Mouse (Mus musculus) C2C12 (cell line): ENCODE data around the gene Nfib. TPM values are rescaled to one million over a fixed set of nuclear protein-coding genes. Genes with fewer than 3 reads are reported as not detected.

Experiments used
- H3K27me3 ChIP-seq: one replicate; pipeline ENCODE4 v1.6.1; 2011; ENCODE audit not compliant: control insufficient read depth, insufficient read depth, insufficient read length
- H3K36me3 ChIP-seq: one replicate; pipeline ENCODE4 v1.6.1; 2011; ENCODE audit not compliant: control insufficient read depth, insufficient read depth
- H3K4me3 ChIP-seq: one replicate; pipeline ENCODE4 v1.5.1; 2011; ENCODE audit warnings: mild to moderate bottlenecking, control low read depth; ENCODE audit not compliant: poor library complexity, insufficient read depth, severe bottlenecking
- H3K79me2 ChIP-seq: one replicate; pipeline ENCODE4 v1.6.1; 2011; ENCODE audit not compliant: control insufficient read depth, insufficient read depth
- H3K79me3 ChIP-seq: one replicate; pipeline ENCODE4 v1.6.1; 2011; ENCODE audit warnings: low read depth, control low read depth
- H3ac ChIP-seq: one replicate; pipeline ENCODE3; 2011; ENCODE audit warnings: low read depth; ENCODE audit not compliant: control insufficient read depth, insufficient read length
- CEBPB ChIP-seq: IDR thresholded peaks from one replicate; pipeline ENCODE4 v1.6.1; 2011; ENCODE audit warnings: low read depth, mild to moderate bottlenecking, control low read depth, moderate library complexity
- CTCF ChIP-seq: IDR thresholded peaks from one replicate; pipeline ENCODE4 v1.5.1; 2011; ENCODE audit not compliant: control insufficient read depth, insufficient read depth, insufficient read length
- FOSL1 ChIP-seq: IDR thresholded peaks from one replicate; pipeline ENCODE4 v1.8.0; 2011; ENCODE audit warnings: mild to moderate bottlenecking, low read length; ENCODE audit not compliant: poor library complexity, insufficient read depth, severe bottlenecking
- MAX ChIP-seq: IDR thresholded peaks from one replicate; pipeline ENCODE4 v1.6.1; 2011; ENCODE audit warnings: mild to moderate bottlenecking, control low read depth
- MYOD1 ChIP-seq: IDR thresholded peaks from one replicate; pipeline ENCODE4 v1.6.1; 2011; ENCODE audit warnings: low read depth; ENCODE audit not compliant: control insufficient read depth, insufficient read length
- MYOG ChIP-seq: IDR thresholded peaks from one replicate; pipeline ENCODE4 v1.6.1; 2011; ENCODE audit not compliant: control insufficient read depth, insufficient read length; ENCODE audit errors: extremely low read depth
- USF1 ChIP-seq: IDR thresholded peaks from one replicate; pipeline ENCODE4 v1.6.1; 2011; ENCODE audit warnings: low read depth, mild to moderate bottlenecking, control low read depth, moderate library complexity
- polyA plus RNA-seq: library from polyadenylated mRNA; unstranded; fragments of >200 nt; fragmentation: generic; extraction: Trizol; gene quantifications from one replicate; pipeline ENCODE4 v1.2.1, GENCODE M21; 2012; ENCODE audit warnings: missing spikeins

The Nfib gene
- polyA plus RNA-seq, 1 experiment = 5.1 TPM

GRCm38 (mm10) chr4:82724058-82724457 lies 18.5 kb upstream of the Nfib start:
- Histone ChIP-seq H3K36me3 (no peaks in the 10 kb centered on the region), H3K79me3 (no peaks in the 10 kb centered on the region), H3K4me3 (no peak overlapping the region), H3K27me3 (no peaks in the 10 kb centered on the region), H3ac (no peak overlapping the region), H3K79me2 (no peaks in the 10 kb centered on the region)
- TF ChIP-seq MYOG (no peak), MAX (no peak), CEBPB (peak; percentile 31), FOSL1 (no peak), USF1 (no peak), CTCF (no peak), MYOD1 (no peak)

- Histone ChIP-seq H3K79me2 (no peaks in the 10 kb centered on the region), H3ac (no peak overlapping the region), H3K79me3 (no peaks in the 10 kb centered on the region), H3K36me3 (no peaks in the 10 kb centered on the region), H3K27me3 (no peaks in the 10 kb centered on the region), H3K4me3 (no peak overlapping the region)
- no peak for TF ChIP-seq MYOD1
- TF ChIP-seq CTCF = no peak
- no peak for TF ChIP-seq MAX
- TF ChIP-seq FOSL1 = no peak
- no peak for TF ChIP-seq USF1
- TF ChIP-seq CEBPB = no peak
- no peak for TF ChIP-seq MYOG
Measured at GRCm38 (mm10) chr4:82723048-82723447, 17.5 kb upstream of the Nfib start.

- no peaks in the 10 kb centered on the region for H3K36me3 ChIP-seq
- no peak overlapping the region for H3ac ChIP-seq
- TF ChIP-seq MAX (no peak), FOSL1 (no peak), CEBPB (no peak)
- no peaks in the 10 kb centered on the region for H3K79me3 ChIP-seq
- H3K79me2 ChIP-seq = no peaks in the 10 kb centered on the region
- H3K27me3 ChIP-seq = no peaks in the 10 kb centered on the region
- H3K4me3 ChIP-seq = no peak overlapping the region
Measured at GRCm38 (mm10) chr4:82715833-82716232, 10.3 kb upstream of the Nfib start.

- no peak for TF ChIP-seq MYOD1
- no peak for TF ChIP-seq CTCF
- TF ChIP-seq MYOG = no peak
- no peak for TF ChIP-seq USF1
- no peak overlapping the region for H3K4me3 ChIP-seq
- no peaks in the 10 kb centered on the region for H3K79me3 ChIP-seq
- no peaks in the 10 kb centered on the region for H3K79me2 ChIP-seq
- H3ac ChIP-seq = no peak overlapping the region
- H3K36me3 ChIP-seq = no peaks in the 10 kb centered on the region
- H3K27me3 ChIP-seq = no peaks in the 10 kb centered on the region
Measured at GRCm38 (mm10) chr4:82711611-82712295, 6.2 kb upstream of the Nfib start.

GRCm38 (mm10) chr4:82709666-82710065 lies 4.1 kb upstream of the Nfib start:
- Histone ChIP-seq H3ac (no peak overlapping the region), H3K79me3 (no peaks in the 10 kb centered on the region), H3K4me3 (no peak overlapping the region), H3K79me2 (no peaks in the 10 kb centered on the region), H3K36me3 (no peaks in the 10 kb centered on the region), H3K27me3 (no peaks in the 10 kb centered on the region)
- TF ChIP-seq CTCF (no peak), MYOG (no peak), CEBPB (no peak), FOSL1 (no peak), MYOD1 (no peak)

GRCm38 (mm10) chr4:82706012-82706411 lies 462 bp upstream of the Nfib start:
- Histone ChIP-seq H3K79me3 (no peaks in the 10 kb centered on the region), H3K27me3 (no peaks in the 10 kb centered on the region), H3ac (no peak overlapping the region), H3K36me3 (no peaks in the 10 kb centered on the region), H3K79me2 (no peaks in the 10 kb centered on the region), H3K4me3 (no peak overlapping the region)
- no peak for TF ChIP-seq MAX
- TF ChIP-seq CTCF = no peak
- TF ChIP-seq MYOG = no peak
- no peak for TF ChIP-seq MYOD1
- no peak for TF ChIP-seq CEBPB
- no peak for TF ChIP-seq USF1
- TF ChIP-seq FOSL1 = no peak
